Mouse (Mus musculus) embryonic stem cell, embryonic (primary cell): ENCODE results near the gene Ephb4.

Experiments
- CTCF ChIA-PET, 4 experiments: fragments of 300-600 bp in 2 of 4; fragments of 350-600 bp in 2 of 4; sonication (Branson Sonifier 250); formaldehyde crosslinking; loops; one replicate each; lab custom pipeline; 2022; ENCODE audit warnings: inconsistent platforms in 2 of 4; lab: Charles Lee
- POLR2A ChIA-PET, 4 experiments: fragments of 300-600 bp in 2 of 4; fragments of 350-600 bp in 2 of 4; sonication (Branson Sonifier 250); formaldehyde crosslinking; loops; one replicate each; lab custom pipeline; 2022; ENCODE audit warnings: antibody characterized with exemption in 4 of 4, inconsistent platforms in 1 of 4; lab: Charles Lee

Ephb4 gene

DNA sequence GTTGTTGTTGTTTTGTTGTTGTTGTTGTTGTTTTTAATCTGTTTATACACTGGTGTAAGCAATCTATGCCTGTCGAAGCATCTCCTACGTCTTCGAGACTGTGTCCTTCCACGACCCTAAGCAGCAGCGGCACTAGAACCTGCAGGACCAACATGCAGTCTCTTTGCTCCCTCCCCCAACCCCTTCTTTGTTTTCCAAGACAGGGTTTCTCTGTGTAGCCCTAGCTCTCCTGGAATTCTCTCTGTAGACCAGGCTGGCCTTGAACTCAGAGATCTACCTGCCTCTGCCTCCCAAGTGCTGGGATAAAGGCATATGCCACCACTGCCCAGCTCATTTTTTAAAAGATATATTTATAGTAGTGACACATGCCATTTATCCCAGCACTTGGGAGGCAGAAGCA is 6.5 kb upstream of the Ephb4 start:
- ChIA-PET CTCF (interaction anchor here in 2 of 4 experiments (0.6 to 2.1 kb wide), 2 partner anchors 15 to 1834 kb away, joined by 4 to 8 read pairs; no protein-coding TSS in a partner anchor), POLR2A (interaction anchor here in 2 of 4 experiments (0.7 to 1.9 kb wide), 4 partner anchors 9 to 14 kb away, joined by 3 to 7 read pairs (median 4); partner anchors contain the start of gene Slc12a9 (in 1 of the 2))

DNA sequence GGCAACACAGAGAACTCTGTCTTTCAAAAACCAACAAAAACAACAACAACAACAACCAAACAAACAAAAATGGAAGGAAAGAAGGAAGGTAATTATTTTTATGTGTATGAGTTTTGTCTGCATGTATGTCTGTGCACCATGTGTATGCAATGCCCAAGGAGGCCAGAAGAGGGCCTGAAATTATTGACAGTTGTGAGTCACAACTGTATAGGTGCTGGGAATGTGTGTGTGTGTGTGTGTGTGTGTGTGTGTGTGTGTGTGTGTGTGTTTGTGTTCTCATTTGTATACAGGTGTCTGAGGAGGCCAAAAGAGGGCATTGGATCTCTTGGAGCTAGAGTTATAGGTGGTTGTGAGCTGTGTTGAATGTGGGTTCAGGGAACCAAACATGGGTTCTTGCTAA is 6.0 kb upstream of the Ephb4 start:
- ChIA-PET CTCF (interaction anchor here in 3 of 4 experiments (0.6 to 2.1 kb wide), 8 partner anchors 10 to 1834 kb away, joined by 3 to 8 read pairs (median 4); partner anchors contain the start of gene Slc12a9 (in 1 of the 3)), POLR2A (interaction anchor here in 3 of 4 experiments (0.6 to 1.3 kb wide), 7 partner anchors 10 to 224 kb away, joined by 3 to 7 read pairs (median 4); partner anchors contain the start of gene Slc12a9 (in 2 of the 3))

DNA sequence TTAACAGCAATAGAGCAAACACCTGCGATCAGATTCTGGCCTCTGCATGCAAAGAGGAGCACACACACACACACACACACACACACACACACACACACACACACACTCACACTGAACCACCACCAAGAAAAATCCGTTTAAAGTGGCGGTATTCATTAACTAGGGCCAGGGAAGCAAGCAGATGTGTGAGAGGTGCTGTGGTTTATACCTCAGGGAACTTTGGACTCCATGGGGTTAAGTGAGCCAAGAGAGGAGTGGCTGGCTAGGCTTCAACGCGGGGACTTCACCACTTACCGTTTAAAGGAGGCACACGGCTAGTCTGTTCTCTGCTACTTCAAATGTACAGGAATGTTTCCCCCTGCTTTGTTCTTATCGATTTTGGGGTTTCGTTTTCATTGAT is 4.1 kb upstream of the Ephb4 start:
- ChIA-PET CTCF (interaction anchor here in 3 of 4 experiments (0.6 to 2.1 kb wide), 7 partner anchors 12 to 295 kb away, joined by 3 to 8 read pairs (median 4); partner anchors contain the start of gene Slc12a9 (in 1 of the 3)), POLR2A (interaction anchor here in 3 of 4 experiments (0.7 to 1.4 kb wide), 4 partner anchors 9 to 1502 kb away, joined by 3 to 5 read pairs (median 4); partner anchors contain the start of gene Slc12a9 (in 1 of the 3))

DNA sequence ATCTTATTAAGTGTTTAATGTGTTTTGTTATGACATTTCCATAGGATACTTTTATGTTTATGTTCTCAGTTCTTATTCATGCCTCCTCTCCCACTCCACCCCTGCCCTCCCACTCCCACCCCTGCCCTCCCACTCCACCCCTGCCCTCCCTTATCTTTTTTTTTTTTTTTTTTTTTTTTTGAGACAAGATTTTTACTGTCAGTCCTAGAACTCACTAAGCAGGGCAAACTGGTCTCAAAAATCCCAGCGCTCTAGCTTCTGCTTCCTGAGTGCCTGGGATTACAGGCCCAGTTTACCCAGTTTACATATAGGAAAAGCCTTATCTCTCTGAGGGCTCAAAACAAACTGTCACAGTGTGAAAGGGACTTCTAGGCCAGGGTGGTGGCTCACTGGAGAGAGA is 3.5 kb upstream of the Ephb4 start:
- ChIA-PET CTCF (interaction anchor here in 1 of 4 experiments (0.6 kb wide), 1 partner anchor 272 kb away, joined by 4 read pairs; no protein-coding TSS in a partner anchor), POLR2A (interaction anchor here in 1 of 4 experiments (0.7 kb wide), 1 partner anchor 16 kb away, joined by 4 read pairs; no protein-coding TSS in a partner anchor)

DNA sequence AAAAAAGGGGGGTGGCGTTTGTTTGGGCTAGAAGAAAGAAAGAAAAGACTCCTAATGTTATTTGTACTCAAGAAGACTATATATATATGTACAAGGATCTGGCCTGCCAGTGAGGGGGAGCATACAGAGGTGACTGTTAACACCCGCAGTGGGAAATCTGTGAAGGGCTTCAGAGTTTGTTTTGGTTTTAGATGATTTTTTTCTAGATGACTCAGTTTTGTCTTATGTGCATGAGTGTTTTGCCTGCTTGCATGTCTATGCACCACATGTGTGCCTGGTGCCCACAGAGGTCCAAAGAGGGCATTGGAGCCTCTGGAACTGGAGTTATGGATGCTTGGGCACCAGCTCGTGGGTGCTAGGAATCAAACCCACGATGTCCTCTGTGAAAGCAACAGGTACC is 2.9 kb upstream of the Ephb4 start:
- POLR2A ChIA-PET, result interaction anchor here in 1 of 4 experiments (0.9 kb wide), 1 partner anchor 368 kb away, joined by 4 read pairs; no protein-coding TSS in a partner anchor

DNA sequence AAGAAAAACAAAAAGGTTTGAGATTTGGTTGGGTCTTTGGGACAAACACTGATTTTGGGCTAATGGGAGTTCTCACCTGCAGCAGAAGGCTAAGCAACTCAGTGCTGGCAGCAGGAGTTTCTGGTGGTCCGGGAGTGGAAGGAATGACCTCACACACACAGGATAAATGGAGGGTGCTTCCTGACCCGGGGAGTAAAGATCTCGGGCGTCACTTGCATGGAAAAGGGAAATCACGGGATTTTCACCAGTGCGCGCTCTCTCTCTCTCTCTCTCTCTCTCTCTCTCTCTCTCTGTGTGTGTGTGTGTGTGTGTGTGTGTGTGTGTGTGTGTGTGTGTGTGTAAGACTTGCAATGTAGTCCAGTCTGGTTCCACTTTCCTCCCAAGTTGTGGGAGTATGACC is 2.1 kb upstream of the Ephb4 start:
- POLR2A ChIA-PET, result interaction anchor here in 3 of 4 experiments (0.6 to 4.6 kb wide), 3 partner anchors 9 to 399 kb away, joined by 4 to 76 read pairs (median 16); no protein-coding TSS in a partner anchor
- CTCF ChIA-PET, result interaction anchor here in 1 of 4 experiments (2.4 kb wide), 1 partner anchor 28 kb away, joined by 11 read pairs; no protein-coding TSS in a partner anchor

More for the DNA sequence above, 2.9 kb upstream of the Ephb4 start:
- CTCF ChIA-PET, result no interaction called here

DNA sequence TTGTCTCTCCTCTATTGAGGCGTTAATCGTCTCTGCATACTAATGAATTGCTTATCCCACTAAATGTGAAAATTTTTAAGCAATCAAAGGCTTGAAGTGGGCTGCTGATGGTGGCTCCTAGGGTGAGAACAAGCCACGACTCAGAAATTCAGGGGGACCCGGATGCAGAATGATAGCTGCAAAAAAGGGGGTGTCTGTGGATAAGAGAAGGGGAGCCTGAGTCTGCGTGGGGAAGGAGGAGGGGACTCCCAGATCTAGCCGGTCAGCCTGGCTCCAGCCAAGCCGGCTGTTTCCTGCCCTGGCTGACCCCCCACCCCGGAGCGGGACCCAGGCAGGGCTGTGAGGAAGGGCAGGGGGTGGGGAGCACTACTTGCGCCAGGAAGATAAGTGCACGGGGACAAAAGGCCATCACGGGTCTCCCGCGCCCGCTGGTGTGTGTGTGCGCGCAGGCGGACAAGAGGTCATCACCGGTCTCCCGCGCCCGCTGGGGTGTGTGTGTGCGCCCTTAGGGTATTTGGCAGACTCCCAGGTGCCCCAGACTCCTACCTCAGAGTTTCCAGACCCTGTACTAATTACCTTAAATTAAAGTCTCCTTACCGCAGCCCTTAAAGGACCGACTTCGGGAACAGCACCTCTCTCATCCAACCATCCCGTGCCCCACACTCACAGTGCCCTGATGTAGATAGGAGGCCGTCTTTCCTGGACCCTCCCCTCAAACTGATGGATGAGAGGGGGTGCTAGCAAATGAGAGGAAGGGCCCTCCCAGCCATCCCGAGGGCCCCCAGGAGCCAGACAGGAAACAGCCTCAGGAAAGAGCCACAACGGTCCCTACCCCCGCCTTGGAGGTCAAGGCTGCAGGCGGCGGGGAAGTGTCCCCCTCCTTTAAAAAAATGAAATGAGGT is 1.2 kb upstream of the Ephb4 start:
- CTCF ChIA-PET, result interaction anchor here (0.6 to 2.4 kb wide), 12 partner anchors 8 to 580 kb away, joined by 3 to 16 read pairs (median 4); partner anchors contain the start of gene Slc12a9 (in 1 of the 4)
- POLR2A ChIA-PET, result interaction anchor here (0.6 to 4.9 kb wide), 23 partner anchors 9 to 400 kb away, joined by 3 to 76 read pairs (median 5); partner anchors contain the start of genes Slc12a9 (in 3 of the 4), Pop7 (in 2 of the 4) and Srrt (in 2 of the 4)

DNA sequence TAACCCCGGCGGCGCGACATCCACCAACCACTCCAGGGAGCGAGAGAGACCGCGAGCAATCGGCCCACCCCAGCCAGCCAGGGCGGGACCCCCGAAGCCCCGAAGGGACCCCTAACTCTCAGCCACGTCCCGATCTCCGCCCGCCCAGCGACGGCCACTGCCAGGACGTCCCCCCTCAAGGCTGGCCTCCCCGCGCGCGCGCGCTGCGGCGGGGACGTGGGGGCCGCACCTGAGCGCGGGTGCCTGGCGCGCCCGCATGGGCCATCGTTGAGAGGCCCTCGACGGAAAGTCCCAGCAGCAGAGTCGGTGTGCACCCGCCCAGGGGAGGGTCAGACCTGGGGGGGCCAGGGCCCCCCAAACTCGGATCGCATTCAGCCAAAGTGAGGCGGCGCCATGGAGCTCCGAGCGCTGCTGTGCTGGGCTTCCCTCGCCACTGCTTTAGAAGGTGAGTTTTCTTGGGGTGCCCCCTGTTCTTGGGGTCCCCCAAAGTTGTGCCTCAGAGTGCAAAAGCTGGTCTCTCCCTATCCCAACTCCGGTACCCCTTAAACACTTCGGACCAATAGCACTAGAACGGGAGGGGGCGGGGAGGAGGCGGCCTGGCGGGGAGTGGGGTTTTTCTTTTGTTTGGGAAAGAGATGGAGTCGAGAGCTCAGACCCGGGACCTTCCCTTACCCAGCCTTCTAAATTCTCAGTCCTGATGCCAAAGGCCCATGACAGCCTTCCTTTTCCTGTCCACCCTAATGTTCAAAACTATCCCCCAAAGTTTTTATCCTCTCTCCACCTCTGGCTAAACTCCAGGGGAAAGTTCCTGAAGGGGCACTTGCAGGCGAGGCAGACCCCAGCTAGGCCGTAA is 522 bp downstream of the Ephb4 start:
- ChIA-PET POLR2A (interaction anchor here in 3 of 4 experiments (0.6 to 4.9 kb wide), 22 partner anchors 8 to 436 kb away, joined by 3 to 76 read pairs (median 4); partner anchors contain the start of genes Slc12a9 (in 3 of the 3), Srrt (in 3 of the 3), Pop7 (in 2 of the 3) and Ache (in 1 of the 3)), CTCF (interaction anchor here in 3 of 4 experiments (0.6 to 2.4 kb wide), 15 partner anchors 12 to 1018 kb away, joined by 3 to 16 read pairs (median 3); partner anchors contain the start of genes Pop7 (in 1 of the 3), Slc12a9 (in 1 of the 3) and Tfr2 (in 1 of the 3))

DNA sequence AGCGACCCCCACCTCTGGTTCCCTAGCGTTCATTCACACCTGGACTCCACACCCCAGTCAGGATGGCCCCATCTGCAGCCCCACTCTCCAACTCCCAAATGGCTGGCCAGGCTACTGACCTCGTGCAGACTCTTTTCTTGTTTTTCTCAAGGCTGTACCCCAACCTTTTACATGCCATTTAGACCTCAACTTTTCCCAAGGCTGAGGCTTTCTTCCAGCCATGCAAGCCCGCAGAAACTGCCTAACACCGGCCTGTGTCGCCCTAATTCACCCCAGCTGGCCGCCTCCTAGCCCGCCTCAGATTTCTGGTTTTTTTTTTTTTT is 1.1 kb downstream of the Ephb4 start:
- POLR2A ChIA-PET, result interaction anchor here in 3 of 4 experiments (0.6 to 4.9 kb wide), 17 partner anchors 12 to 435 kb away, joined by 3 to 76 read pairs (median 6); partner anchors contain the start of genes Pop7 (in 2 of the 3), Slc12a9 (in 2 of the 3), Srrt (in 2 of the 3) and Ache (in 1 of the 3)
- CTCF ChIA-PET, result interaction anchor here in 3 of 4 experiments (0.6 to 1.6 kb wide), 8 partner anchors 14 to 912 kb away, joined by 3 to 11 read pairs (median 4); partner anchors contain the start of gene Pop7 (in 1 of the 3)

DNA sequence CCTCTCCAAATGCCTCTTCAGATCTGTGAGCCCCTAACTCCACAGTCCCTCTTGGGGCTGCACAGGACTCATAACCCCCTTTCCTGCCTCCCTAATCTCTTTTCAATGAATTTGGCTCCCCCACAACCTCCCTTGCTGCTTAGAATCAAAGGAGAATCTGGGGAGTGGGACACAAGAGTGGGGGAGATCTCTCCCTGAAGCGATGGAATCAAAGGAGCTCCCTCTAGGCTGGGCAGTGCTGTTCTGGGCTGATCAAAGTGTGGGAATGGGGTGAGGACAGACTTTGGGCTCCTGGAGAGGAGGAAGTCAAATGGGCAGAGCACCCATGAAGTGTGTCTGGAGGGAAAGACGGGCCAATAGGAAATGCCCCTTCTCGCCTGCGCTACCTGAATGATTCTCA is 1.5 kb downstream of the Ephb4 start:
- ChIA-PET CTCF (interaction anchor here (0.6 to 1.4 kb wide), 11 partner anchors 14 to 342 kb away, joined by 3 to 8 read pairs (median 4); partner anchors contain the start of gene Slc12a9 (in 1 of the 4)), POLR2A (interaction anchor here in 3 of 4 experiments (0.6 to 4.9 kb wide), 22 partner anchors 11 to 578 kb away, joined by 3 to 76 read pairs (median 4); partner anchors contain the start of genes Slc12a9 (in 3 of the 3), Pop7 (in 2 of the 3), Ache (in 1 of the 3) and Srrt (in 1 of the 3))

DNA sequence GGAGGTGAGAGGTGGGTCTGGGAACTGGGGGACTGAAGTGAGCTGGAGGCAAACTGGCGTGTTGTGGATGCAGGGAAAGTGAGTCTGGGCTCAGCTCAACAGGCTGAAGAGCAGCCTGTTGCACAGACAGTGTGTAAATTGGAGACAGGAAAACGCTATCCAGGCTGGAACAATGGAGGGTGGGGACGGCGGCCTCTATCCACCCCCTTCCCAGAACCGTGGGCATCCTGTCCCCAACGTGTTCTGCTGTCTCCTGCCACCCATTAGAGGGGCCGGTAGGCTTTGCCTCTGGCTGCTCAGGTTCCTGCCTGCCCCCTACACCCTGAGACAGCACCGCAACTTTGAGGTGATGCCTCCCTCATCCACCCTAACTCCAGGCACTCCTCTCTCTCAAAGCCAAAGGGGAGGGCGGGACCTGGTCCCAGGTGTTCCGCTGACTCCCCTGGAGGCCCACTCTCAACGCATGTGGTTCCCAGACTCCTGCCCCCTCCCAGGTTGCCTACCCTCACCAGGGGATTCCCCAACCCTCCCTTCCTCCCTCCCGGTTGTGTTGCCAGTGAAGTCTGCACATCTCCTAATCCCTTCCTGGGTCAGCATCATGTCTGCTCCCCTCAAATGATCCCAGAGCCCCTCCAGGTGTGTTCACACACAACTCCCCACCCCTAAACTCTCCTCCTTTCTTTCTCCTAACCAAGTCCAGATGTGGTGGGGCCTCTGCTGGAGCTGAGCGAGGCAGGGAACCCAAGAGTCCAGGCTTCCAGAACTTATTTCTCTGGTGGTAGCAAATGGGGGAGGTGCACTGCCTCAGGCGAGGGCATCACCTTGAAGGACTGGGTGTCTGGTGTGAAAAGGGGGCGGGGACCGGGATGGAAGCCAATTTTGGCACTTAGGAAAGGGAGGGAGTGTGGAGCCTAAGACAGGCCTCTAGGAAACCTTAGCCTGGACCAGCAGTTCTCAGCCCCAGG is 2.4 kb downstream of the Ephb4 start:
- CTCF ChIA-PET, result interaction anchor here (0.6 to 1.4 kb wide), 8 partner anchors 15 to 328 kb away, joined by 3 to 8 read pairs (median 4); partner anchors contain the start of gene Slc12a9 (in 1 of the 4)
- POLR2A ChIA-PET, result interaction anchor here in 3 of 4 experiments (0.6 to 4.9 kb wide), 20 partner anchors 10 to 579 kb away, joined by 3 to 76 read pairs (median 4); partner anchors contain the start of genes Slc12a9 (in 3 of the 3), Pop7 (in 2 of the 3), Ache (in 1 of the 3) and Srrt (in 1 of the 3)

DNA sequence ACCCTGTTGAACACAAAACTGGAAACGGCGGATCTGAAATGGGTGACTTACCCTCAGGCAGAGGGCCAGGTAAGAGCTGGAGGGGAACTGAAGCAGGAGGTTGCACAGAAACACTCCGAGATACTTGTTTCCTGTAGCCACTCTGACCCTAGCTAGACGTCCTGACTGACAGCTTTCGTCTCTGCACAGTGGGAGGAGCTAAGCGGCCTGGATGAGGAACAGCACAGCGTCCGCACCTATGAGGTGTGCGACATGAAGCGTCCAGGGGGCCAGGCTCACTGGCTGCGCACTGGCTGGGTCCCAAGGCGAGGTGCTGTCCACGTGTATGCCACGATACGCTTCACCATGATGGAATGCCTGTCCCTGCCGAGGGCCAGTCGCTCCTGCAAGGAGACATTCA is 4.2 kb downstream of the Ephb4 start:
- ChIA-PET POLR2A (interaction anchor here (0.5 to 2.4 kb wide), 14 partner anchors 9 to 1419 kb away, joined by 3 to 7 read pairs (median 4); partner anchors contain the start of gene Slc12a9 (in 1 of the 4)), CTCF (interaction anchor here in 3 of 4 experiments (0.5 to 1.5 kb wide), 7 partner anchors 13 to 38 kb away, joined by 3 to 8 read pairs (median 4); partner anchors contain the start of gene Slc12a9 (in 2 of the 3))

DNA sequence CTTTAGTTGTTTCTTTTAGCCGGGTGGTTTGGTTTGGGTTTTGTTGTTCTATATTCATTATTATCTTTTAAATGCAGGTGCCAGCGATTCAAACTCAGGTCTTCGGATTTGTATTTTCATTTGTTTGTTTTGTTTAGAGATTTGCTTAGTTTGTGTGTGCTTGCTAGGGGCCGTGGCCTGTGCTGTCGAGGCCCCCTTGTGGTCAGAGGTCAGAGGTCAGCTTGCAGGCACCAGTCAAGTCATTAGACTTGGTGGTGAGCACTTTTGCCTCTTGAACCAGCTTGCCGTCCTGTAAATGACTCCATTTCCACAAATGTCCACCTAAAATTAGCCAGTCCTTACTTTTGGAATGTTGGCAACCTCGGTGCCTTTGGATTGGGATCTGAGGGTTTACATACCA is 8.5 kb downstream of the Ephb4 start:
- POLR2A ChIA-PET, result interaction anchor here in 3 of 4 experiments (0.6 to 2.9 kb wide), 20 partner anchors 9 to 760 kb away, joined by 3 to 15 read pairs (median 4); partner anchors contain the start of genes Slc12a9 (in 2 of the 3), Ache (in 1 of the 3), Ephb4 (in 1 of the 3) and Srrt (in 1 of the 3)

DNA sequence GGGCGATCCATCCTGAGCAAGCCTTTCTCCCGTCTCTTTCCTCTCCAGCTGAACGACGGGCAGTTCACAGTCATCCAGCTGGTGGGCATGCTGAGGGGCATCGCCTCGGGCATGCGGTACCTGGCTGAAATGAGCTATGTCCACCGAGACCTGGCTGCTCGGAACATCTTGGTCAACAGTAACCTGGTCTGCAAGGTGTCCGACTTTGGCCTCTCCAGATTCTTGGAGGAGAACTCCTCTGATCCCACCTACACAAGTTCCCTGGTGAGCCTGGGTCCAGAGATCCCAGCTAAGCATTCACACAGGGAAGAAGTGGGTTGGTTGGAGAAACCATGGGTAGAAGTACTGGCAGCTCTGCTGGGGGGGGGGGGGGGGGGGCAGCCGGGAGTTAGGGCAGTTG is 19.8 kb downstream of the Ephb4 start:
- POLR2A ChIA-PET, result interaction anchor here in 3 of 4 experiments (0.7 to 2.1 kb wide), 13 partner anchors 8 to 251 kb away, joined by 3 to 9 read pairs (median 4); partner anchors contain the start of genes Pop7 (in 1 of the 3), Slc12a9 (in 1 of the 3), Srrt (in 1 of the 3) and Tfr2 (in 1 of the 3)
- CTCF ChIA-PET, result interaction anchor here in 2 of 4 experiments (0.5 to 1.5 kb wide), 3 partner anchors 11 to 401 kb away, joined by 3 to 4 read pairs (median 3); no protein-coding TSS in a partner anchor

More for the DNA sequence above, 8.5 kb downstream of the Ephb4 start:
- CTCF ChIA-PET, result interaction anchor here (0.5 to 2.8 kb wide), 25 partner anchors 9 to 979 kb away, joined by 3 to 30 read pairs (median 4); partner anchors contain the start of genes Slc12a9 (in 3 of the 4) and Ache (in 1 of the 4)
